Mouse (Mus musculus) kidney, adult 11 months (tissue): Measurements from ENCODE around the gene Taok2.
A peak's percentile ranks its signal among the peaks of the same experiment; 100 is the strongest.
"Not testable (repeated sequence)": the region's sequence is repeated elsewhere in the genome, so short reads cannot be mapped to it uniquely, and the experiment has no call there.

ENCODE experiments used
- DNase-seq: peaks from one replicate; pipeline ENCODE4 v3.0.0; 2022

Gene Taok2

DNA sequence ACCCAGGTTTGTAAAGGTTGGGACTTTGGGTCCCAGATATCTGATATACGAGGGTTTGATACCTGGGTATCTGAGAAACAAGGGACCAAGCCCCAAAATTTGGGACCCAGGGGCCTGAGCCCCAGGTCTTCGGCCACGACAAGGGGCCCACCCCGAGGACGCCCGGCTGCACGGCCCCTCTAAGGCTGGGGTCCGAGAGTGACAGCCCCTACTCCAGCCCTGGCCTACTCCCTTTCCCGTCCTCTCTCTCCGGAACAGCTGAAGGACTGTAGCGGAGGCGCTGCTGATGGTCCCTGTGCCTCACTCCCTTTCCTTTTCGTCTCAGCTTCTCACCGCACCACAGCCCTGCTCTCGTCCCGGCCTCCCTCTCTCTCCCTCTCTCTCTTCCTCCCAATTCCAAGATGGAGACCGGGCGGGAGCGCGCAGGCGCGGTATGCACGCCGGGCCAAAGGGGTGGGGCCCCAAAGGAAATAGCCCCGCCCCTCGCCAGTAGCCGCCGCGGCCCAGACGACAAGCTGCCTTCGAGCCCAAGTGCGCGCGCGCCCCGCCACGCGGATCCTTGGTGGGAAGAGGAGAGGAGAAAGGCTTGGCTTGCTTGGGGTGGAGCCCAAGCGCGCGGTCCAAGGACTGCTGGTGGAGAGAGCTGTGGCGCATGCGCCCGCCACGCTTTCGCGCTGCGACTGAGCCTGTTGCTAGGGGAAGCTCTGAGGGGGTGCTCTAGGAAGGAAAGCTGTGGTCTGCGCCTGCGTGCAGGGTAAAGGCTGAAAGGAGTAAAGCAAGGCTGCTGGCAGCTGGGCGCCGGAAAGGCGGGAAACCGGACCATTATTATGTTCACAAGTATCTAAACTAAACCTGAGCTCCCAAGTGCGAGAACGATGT is at the start of gene Taok2:
Taok2 (minus strand) TSS at position 418 of the 879 bp plus-strand sequence.
- peak; percentile 99 for DNase-seq

DNA sequence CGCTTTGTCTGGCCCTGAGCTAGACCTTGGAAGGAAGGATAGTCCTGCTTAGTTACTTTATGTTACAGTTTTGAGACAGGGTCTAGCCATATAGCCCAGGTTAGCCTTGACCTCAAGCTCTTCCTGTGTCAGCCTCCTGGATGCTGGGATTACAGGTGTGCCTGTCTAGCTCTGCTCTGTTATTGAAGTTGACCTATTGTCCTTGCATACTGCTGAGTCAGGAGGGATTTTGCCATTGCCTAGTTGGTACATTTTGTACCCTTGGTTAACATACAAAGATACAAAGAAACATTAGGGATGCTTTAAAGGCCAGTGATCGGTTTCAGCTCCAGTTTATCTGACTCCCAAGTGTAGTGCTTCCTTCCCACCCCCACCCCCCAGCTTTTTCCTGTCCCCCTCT is 48.1 kb upstream of the Taok2 start:
- DNase-seq = no peak

DNA sequence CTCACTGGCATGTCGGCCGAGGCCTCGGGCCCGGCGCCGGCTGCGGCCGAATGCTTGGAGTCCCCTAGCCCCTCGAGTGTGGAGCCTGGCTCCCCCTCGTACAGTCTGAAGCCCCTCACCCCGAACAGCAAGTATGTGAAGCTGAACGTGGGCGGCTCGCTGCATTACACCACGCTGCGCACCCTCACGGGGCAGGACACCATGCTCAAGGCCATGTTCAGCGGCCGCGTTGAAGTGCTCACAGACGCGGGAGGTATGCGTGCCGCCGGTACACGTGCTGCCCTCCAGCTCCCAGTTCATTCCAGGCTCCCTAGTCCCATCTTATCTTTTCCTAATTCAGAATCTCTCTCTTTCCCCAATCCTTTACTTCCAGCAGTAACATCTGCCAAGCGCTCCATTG is 44.5 kb upstream of the Taok2 start:
- DNase-seq = no peak

DNA sequence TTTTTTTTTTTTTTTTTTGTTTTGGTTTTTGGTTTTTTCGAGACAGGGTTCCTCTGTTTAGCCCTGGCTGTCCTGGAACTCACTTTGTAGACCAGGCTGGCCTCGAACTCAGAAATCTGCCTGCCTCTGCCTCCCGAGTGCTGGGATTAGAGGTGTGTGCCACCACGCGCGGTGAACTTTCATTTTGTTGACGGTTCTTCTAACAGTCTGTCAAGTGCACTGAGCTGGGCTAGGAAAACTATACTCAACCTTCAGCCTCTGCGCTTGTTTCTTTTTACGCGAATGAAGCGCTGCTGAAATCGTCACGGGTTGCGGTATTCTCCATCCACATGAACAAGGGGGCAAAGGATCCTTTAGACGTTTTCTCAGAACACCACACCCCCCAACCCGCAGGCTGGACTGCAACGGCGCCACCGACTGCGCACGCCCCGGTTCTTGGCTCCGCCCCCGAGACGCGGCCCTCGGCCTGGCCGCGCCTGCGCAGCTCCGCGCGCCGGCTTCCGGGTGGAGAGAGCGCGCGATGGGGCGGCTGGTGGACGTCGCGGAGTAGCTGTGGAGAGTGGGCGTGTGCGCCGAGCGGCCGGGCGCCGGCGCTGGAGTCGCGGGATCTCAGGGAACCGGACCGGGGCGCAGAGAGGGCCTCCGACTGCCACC is 44.0 kb upstream of the Taok2 start, which contains the start of gene Kctd13:
Kctd13 (plus strand) TSS at position 496 of the 654 bp plus-strand sequence.
- DNase-seq = peak; percentile 92

DNA sequence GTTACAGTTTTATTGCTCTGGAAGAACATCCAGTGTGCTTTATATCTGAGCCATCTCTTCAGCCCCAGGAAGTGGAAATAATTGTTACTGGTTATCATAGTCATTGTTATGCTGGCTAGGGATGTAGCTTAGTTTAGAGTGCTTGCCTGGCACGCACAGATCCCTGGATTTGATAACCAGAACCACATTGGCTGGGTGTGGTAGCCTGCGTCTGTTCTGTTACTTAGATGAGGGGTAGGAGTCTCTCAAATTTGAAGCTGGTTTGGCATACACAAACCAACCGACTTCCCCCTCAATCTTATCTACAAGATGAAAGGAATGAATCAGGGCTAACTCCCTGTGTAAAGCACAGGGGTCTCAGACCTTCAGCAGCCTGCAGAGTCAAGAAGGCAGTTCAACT is 41.8 kb upstream of the Taok2 start:
- DNase-seq = no peak

DNA sequence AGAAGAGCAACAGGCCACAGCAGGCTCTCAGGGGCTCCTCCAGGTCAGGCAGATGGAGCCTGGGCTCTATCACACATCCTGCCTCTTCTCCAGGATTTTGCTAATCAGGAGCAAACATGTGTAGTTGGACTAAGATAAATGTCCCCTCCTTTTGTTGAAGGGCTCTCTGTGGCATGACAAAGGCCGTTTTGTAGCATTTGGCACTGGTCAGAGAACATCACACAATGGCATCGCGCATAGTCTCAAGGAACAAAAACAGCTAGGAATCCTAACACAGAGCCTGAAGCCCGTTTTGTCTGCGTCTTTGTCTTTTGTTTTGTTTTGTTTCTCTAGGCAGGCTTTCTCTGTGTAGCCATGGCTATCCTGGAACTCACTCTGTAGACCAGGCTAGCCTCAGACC is 39.5 kb upstream of the Taok2 start:
- DNase-seq = no peak

DNA sequence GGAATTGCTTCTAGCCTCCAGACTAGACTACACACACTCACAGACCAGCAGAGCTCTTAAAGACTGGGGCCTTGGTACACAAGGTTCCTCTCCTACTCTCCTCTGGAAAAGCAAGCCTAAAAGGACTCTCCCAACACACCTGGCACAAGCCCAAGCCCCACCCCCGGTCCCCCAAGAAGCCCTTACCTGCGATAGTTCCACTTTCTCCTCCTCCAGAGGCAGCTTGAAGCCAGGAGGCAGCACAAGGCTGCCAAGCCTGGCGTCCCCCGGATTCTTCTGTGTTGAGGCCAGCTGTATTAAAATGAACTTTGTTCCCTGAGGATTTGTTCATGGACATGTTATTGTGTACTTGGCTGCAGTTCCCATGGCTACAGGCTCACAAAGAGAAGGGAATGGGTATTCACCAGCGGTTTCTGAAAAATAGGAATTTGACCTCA is 38.1 kb upstream of the Taok2 start, which contains the start of gene Tmem219:
Tmem219 (minus strand) TSS at position 294 of the 437 bp plus-strand sequence.
- peak; percentile 91 for DNase-seq

DNA sequence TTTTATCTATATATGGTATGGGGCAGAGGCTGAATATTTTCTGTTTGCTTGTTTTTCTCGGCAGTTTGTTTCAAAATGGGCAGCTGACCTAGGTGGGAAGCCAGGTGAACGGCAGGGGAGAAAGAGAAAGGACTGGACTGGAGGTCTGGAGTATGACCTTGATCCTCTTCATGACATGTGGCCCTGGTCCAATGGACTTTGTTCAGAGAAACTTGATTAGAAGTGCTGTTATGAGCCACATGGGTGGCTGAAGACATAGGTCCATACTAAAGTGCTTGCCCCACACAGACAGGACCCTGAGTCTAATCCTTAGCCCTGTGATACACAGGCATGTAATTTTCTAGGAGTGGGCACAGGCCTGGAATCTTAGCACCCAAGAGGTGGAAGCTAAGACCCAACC is 37.1 kb upstream of the Taok2 start:
- peak; percentile 65 for DNase-seq

DNA sequence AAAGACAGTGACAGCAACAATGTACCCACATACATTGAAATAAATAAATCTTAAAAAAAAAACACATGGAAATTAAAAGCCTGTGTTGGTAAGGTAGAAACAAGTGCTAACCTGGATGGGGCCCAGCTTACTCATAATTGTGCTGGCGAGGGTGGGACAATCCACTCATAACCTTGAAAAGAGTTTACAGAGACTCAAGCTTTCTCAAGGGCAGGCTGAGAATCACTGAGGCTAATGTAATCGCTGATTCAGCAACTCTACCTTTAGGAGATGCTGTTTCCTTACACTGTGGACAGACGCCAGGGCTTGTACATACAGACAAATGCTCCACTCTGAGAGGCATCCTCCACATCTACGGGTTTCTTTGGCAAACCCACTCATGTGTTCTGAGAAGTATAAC is 35.5 kb upstream of the Taok2 start:
- DNase-seq = no peak

DNA sequence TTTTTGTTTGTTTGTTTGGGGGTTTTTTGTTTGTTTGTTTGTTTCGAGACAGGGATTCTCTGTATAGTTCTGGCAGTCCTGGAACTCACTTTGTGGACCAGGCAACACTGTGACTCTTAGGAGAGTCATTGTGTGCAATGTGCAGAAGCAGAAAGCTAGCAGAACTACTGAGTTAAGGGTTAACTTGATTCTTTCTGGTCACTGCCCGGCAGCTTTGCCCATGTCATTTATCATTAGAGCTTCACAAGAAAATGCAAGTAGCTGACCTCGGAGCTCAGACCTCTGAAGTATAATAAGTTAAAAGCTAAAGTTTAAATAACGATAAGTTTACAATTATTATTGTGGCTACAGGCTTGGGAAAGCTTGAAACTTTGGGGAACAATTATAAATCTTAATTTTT is 33.9 kb upstream of the Taok2 start:
- DNase-seq = peak; percentile 33

DNA sequence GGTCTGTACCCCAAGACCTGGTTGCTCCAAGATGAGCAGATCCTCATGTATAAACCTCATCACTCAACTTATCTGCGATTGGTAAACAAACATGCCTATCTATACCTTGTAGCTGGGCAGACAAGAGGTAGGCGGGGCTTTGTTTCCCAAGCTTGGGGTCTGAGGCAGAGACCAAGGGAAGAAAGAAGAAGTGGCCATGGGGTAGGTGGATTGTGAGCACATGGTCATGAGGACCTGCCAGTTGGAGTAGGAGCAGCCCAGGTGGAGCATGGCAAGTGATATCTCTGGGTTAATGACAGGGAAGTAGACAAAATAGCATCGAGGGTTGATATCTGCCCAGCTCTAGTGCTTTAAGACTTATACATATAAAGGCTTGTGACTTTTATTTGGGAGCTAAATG is 30.3 kb upstream of the Taok2 start:
- no peak for DNase-seq

DNA sequence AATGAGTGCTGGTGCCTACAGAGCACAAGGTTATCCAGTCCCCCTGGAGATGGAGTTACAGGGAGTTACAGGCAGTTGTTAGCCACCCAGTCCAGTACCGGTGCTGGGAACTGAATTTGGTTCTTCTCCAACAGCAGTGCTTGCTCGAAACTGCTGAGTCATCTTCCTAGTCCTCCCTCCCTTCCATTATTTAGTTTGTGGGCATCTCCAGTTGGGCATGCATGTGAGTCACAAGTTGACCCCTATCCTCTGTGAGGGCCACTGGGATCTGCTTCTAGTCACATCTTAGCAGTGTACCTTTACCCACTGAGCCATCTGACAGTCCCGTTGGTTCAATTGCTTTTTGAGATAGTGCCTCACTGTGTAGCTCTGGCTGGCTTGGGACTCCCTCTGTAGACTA is 21.1 kb upstream of the Taok2 start:
- no peak for DNase-seq

DNA sequence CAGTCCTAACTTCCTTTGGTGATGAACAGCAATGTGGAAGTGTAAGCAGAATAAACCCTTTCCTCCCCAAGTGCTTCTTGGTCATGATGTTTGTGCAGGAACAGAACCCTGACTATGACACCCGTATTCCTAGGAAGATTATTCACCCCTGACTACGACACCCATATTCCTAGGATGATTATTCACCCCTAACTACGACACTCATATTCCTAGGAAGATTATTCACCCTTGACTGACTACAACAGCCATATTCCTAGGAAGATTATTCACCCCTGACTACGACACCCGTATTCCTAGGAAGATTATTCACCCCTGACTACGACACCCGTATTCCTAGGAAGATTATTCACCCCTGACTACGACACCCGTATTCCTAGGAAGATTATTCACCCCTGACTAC is 15.3 kb upstream of the Taok2 start:
- not testable (repeated sequence) for DNase-seq

DNA sequence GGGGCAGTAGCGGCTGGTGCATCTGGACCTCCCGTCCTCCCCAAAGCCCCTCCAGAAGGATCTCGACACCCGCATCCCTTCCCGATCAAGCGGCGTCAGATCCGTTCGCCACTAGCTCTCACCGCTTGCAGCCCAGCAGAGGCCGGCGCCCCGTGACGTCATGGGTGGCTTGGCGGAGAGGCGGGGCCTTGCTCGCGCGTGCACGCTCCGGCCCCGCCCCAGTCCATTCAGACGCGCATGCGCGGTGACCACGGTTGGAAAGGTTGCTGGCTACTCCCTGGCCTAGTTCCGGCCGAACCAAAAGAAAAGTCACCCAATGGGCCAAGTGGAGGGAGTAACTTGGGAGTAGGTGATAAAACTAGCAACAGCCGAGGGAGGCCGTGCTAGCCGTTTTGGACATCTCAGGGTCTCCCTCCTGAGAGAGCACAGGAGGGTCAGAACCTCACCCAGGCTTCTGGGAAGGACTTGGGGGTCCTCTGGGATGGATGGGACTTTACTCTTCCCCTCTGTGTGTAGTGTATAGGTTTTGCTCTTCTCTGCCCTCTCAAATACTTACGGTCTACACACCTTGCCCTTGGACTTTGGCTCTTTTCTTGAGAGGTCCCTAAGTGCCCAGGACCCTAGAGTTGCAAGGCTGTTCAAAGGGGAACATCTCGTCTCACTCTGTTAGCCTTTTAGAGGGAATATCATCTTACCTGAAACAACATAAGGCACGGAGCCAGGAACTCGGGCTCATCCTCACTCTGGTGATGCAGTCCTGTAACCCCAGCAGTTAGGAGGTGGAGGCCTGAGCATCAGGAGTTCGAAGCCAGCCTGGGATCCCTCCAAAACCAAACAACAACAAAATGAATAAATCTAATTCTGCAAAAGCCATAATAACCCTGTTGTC is 13.8 kb upstream of the Taok2 start:
- DNase-seq = peak; percentile 90

DNA sequence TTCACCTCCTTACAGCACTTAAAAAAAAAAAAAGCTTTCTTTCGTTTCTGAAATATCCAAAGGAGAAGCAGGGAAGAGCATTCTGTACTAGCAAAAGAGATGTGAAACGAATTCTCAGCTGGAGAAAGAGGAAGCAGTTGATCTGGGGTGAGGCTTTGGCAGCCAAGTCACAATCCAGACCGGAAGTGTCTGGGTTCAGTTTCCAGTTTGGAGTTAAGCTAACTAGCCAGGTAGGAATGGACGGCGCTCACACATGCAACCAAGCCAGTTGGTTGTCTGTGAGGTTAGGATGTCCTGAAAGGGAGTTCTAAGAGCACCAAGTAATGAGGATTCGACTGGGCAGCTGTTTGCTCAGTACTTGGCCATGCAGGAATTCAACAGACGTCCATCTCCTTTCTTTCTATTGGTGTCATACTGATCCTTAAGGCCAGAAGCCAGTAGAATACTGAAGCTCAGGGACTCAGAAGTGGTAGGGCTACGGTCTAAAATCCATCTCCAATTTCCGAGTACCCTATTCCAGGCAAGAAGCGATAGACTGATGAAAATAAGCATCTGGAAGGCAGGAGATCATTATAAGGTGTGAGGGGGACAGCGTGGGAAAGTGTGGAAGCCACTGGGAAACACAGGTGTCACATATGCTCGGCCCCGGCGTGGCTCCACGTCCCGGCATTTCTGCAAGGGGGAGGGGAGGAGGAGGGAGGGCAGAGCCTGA is 13.0 kb upstream of the Taok2 start:
- DNase-seq = peak; percentile 15

DNA sequence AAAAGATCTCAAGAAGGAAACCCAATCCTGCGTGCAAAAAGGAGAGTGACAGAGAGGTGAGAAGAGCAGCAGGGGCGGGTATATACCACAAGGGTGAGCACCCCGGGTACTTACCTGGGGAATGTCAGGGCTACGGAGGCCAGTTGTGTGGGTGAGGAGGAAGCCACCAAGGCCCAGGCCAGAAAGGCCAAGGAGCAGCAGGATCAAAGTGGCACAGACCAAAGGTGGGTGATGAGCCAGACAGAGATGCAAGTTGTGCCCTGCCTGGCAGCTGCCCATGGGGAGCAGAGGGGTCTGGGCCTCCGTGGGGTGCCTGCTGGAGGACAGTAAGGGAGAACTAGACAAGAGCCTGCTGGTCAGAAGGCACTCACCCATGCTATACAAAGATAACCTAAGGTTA is 12.4 kb upstream of the Taok2 start:
- no peak for DNase-seq

DNA sequence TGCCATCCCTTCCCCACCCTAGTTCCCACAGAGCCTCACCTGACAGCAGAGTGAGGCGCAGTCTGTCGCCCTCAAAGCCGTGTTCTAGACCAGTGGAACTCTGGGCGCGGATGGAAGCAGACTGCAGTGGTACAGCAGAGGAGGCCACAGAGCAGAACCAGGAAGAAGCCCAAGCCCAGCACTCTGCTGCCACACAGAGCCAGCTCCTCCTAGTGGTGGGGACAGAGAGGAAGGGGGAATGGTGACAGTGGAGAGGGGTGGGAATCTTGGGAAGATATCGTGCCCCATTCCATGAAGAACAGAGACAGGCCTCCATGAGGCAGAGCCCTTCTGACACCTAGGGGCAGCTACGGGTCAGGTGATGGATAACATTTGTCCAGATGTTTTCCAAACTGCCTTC is 4.3 kb upstream of the Taok2 start:
- DNase-seq = no peak

DNA sequence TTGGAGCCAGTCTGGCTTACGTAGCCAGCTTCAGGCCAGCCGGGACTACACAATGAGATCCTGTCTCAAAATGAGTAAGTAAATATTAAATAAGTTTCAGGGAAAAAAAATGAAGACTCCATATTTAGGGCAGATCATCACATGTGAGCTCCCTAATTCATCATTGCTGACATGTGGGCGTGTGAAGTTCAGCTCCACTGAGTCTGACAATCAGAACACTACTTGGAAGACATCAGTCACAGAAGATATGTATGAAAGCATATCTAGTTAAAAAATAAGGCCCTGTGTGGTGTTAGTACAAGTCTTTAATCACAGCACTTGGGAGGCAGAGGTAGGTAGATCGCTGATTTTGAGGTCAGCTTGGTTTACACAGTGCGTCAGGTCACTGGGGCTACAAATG is 2.8 kb upstream of the Taok2 start:
- DNase-seq = no peak

DNA sequence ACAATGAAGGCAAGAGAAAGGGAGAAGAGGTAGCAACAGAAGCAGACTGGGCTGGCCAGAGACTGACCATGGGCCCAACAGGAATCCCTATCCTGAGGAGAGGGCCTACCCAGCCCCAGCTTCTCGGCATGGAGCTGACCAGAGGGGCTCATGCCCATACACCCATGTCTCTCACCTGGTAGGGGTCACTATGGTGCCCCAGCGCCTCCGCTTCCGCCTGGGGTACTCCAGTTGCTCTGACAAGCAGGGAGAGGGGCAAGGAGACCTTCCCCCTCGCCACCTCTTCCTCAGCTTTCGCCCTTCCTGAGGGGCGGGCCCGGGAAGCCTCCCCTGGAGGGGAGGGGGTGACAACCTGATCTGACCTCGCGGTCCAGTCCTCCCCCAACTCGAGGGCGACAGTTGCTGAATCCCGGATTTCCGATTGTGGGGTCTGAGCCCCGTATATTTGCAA is 747 bp downstream of the Taok2 start:
- DNase-seq = no peak

DNA sequence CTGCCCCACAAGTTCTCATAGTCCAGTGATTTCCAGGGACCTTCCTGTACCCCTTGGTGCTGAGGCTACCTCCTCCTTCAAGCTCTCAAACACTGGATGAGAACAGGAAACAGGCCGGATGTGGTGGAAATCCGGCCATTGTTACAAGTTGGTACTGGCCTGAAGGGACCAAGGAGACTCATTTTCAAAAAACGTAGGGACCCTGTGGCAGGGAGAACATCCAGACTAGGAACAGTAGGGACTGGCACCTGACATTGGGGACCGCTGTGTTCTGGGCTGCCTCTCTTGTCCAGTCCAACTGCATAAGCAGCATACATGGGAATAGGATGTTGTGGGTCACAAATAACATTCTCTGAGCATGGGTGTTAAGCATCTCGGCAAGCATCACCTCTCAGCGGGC is 3.5 kb downstream of the Taok2 start:
- peak; percentile 67 for DNase-seq

DNA sequence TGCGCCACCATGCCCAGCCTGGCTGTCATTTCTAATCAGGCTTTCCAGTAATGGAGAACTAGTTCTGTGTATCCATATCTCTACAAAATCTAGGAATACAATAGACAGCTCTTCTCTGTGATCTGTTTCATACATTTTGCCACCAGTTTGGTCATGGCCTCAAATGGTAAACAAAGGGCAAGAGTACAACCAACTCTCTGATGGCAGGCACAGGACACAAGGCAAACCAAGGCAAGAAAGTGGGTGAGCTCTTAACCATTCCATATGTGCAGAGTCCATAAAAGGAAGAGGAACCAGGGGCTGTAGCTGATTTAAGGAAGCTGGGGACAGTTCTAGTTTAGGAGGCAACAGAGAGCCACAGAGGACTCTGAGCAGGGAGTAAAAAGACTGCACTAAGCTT is 7.3 kb downstream of the Taok2 start:
- no peak for DNase-seq

DNA sequence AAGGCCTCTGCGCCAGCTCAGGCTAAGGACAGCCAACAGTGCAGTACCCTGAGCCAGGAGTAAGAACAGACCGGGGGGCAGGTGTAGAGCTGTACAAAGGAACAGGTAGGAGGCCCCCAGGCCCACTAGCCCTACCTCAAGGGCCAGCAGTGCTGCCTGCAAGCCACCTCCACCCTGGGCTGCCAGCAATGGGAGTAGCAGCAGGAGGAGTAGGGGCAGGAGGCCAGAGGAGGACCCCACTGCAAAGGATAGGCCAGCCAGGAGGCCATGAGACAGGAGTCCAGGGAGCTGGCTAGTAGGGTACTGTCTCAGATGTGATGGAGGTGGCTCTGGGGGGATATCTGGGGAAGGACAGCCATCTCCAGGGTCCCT is 14.0 kb downstream of the Taok2 start:
- DNase-seq = no peak
